Mouse (Mus musculus) embryonic facial prominence, embryonic 10.5 days (tissue): Measurements from ENCODE around the gene Naa38. TPM values are rescaled to one million over a fixed set of nuclear protein-coding genes. Genes with fewer than 3 reads are reported as not detected.

ENCODE experiments used
- DNase-seq: peaks from one replicate; pipeline ENCODE4 v3.0.0-alpha.2; 2017; ENCODE audit warnings: low spot score
- H3K27ac ChIP-seq: fragments of 300-500 bp; sonication (generic); replicated peaks from 2 replicates; pipeline ENCODE4 v1.5.1; 2016; ENCODE audit warnings: mild to moderate bottlenecking
- H3K27me3 ChIP-seq: fragments of 300-500 bp; sonication (generic); replicated peaks from 2 replicates; pipeline ENCODE4 v1.6.1; 2016; ENCODE audit warnings: low read depth, mild to moderate bottlenecking; ENCODE audit not compliant: poor library complexity, severe bottlenecking
- H3K36me3 ChIP-seq: fragments of 300-500 bp; sonication (generic); replicated peaks from 2 replicates; pipeline ENCODE4 v1.6.1; 2016; ENCODE audit warnings: mild to moderate bottlenecking, moderate library complexity
- H3K4me1 ChIP-seq: fragments of 300-500 bp; sonication (generic); 2 replicates; pipeline ENCODE4 v1.6.1; 2016
- H3K4me3 ChIP-seq: fragments of 300-500 bp; sonication (generic); 2 replicates; pipeline ENCODE4 v1.5.1; 2016; ENCODE audit warnings: mild to moderate bottlenecking, moderate library complexity
- H3K9me3 ChIP-seq: fragments of 300-500 bp; sonication (generic); 2 replicates; pipeline ENCODE4 v1.6.1; 2016; ENCODE audit warnings: mild to moderate bottlenecking
- WGBS: fragments of 180-500 bp; shearing (Covaris S2); methylation state at CpG from one replicate; pipeline ENCODE4 v1.1.7; 2016; 5-methylcytosine and 5-hydroxymethylcytosine counted together
- polyA plus RNA-seq: library from polyadenylated mRNA; unstranded; fragments of >200 nt; fragmentation: Nextera tagmentation; extraction: Ambion mirVana; gene quantifications from 2 replicates; pipeline ENCODE4 v1.2.1, GENCODE M21; 2016

The Naa38 gene
- polyA plus RNA-seq, 1 experiment from 2014 or later = 137 TPM

DNA sequence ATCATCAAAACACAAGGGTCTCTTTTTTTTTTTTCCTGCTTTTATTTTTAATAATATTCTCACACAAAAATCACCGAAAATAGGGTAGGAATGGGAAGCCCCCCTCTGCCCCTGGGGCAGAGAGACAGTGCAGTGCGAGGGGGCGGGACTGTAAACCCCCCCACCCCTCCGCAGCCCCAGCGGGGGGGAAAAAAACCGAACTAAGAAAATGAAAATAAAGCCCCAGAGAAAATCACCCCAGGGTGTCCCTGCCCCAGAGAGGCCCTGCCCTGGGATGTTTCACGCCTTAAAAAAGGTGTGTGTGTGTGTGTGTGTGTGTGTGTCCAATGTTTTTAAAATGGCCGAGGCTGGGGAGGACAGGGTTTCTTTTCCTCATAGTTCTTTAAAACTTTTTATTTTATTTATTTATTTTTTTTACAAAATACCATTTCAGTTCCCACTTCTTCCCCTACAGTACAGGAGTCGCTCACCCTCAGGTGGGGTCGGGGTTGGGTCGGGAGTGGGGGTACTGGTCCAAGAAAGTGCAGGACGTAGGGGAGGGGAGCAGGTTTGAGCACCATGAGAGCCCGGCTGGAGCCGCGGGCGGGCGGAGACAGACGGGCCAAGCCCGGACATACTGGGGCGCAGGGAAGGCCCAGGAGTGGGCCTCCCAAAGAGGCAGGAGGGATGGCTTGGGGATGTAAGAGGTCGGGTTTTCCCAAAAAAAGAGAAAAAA, 3.4 kb downstream of the Naa38 start:
- H3K27ac ChIP-seq = peak overlapping the region; percentile 93
- H3K4me3 ChIP-seq = peak overlapping the region; percentile 71
- peaks cover 48% of the 10 kb centered on the region for H3K36me3 ChIP-seq
- WGBS = 12% methylated on average over 21 of the region's 21 CpGs
- peak; percentile 39 for DNase-seq
- peaks cover 62% of the 10 kb centered on the region for H3K4me1 ChIP-seq
- peaks cover 18% of the 10 kb centered on the region for H3K27me3 ChIP-seq
- no peaks in the 10 kb centered on the region for H3K9me3 ChIP-seq

GRCm38 (mm10) chr11:69399201-69400082, 4.2 kb downstream of the Naa38 start:
- no peaks in the 10 kb centered on the region for H3K9me3 ChIP-seq
- peaks cover 18% of the 10 kb centered on the region for H3K27me3 ChIP-seq
- H3K4me1 ChIP-seq = peaks cover 58% of the 10 kb centered on the region
- peak; percentile 63 for DNase-seq
- peak overlapping the region; percentile 67 for H3K27ac ChIP-seq
- WGBS = 14% methylated on average over 66 of the region's 66 CpGs
- H3K4me3 ChIP-seq = peak overlapping the region; percentile 71
- H3K36me3 ChIP-seq = peaks cover 56% of the 10 kb centered on the region

- Histone ChIP-seq H3K4me1 (peaks cover 57% of the 10 kb centered on the region), H3K4me3 (peak overlapping the region; percentile 37), H3K27ac (peak overlapping the region; percentile 67), H3K27me3 (peaks cover 18% of the 10 kb centered on the region), H3K9me3 (no peaks in the 10 kb centered on the region), H3K36me3 (peaks cover 64% of the 10 kb centered on the region)
- WGBS = 74% methylated on average over 25 of the region's 25 CpGs
- peak; percentile 11 for DNase-seq
These were observed 5.0 kb downstream of the Naa38 start for GRCm38 (mm10) chr11:69400083-69400850.

DNA sequence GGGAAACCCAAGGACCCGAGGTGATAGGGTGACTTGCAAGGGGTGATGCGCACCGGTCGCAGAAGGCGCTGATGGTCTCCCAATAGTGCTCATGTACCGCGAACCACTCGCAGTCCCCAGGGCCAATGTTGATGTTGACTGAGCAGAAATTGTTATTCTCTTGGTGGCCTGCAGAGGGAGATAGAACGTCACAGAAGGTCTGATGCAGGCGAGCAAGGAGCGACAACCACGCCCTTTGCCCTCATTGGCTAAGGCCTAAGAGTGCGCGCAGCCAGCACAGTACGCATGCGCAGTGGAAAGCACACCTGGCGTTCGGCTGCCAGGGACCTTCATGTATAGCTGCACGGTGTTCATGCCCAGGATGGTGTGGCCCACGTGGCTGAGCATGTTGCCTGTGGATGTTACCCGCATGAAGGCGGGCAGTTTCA, 5.9 kb downstream of the Naa38 start:
- H3K27me3 ChIP-seq = peaks cover 18% of the 10 kb centered on the region
- no peaks in the 10 kb centered on the region for H3K9me3 ChIP-seq
- H3K27ac ChIP-seq = no peak overlapping the region
- H3K4me1 ChIP-seq = peaks cover 54% of the 10 kb centered on the region
- 17% methylated on average over 22 of the region's 22 CpGs for WGBS
- H3K4me3 ChIP-seq = peak overlapping the region; percentile 37
- H3K36me3 ChIP-seq = peaks cover 74% of the 10 kb centered on the region
- peak; percentile 87 for DNase-seq

- DNase-seq = peak; percentile 8
- Histone ChIP-seq H3K27me3 (peaks cover 18% of the 10 kb centered on the region), H3K4me3 (no peak overlapping the region), H3K36me3 (peaks cover 82% of the 10 kb centered on the region), H3K9me3 (no peaks in the 10 kb centered on the region), H3K4me1 (peaks cover 47% of the 10 kb centered on the region), H3K27ac (no peak overlapping the region)
- 86% methylated on average over 12 of the region's 12 CpGs for WGBS
These were observed 6.7 kb downstream of the Naa38 start for GRCm38 (mm10) chr11:69401987-69402386.

- peaks cover 91% of the 10 kb centered on the region for H3K36me3 ChIP-seq
These were observed 8.7 kb downstream of the Naa38 start for GRCm38 (mm10) chr11:69403691-69404594.

DNA sequence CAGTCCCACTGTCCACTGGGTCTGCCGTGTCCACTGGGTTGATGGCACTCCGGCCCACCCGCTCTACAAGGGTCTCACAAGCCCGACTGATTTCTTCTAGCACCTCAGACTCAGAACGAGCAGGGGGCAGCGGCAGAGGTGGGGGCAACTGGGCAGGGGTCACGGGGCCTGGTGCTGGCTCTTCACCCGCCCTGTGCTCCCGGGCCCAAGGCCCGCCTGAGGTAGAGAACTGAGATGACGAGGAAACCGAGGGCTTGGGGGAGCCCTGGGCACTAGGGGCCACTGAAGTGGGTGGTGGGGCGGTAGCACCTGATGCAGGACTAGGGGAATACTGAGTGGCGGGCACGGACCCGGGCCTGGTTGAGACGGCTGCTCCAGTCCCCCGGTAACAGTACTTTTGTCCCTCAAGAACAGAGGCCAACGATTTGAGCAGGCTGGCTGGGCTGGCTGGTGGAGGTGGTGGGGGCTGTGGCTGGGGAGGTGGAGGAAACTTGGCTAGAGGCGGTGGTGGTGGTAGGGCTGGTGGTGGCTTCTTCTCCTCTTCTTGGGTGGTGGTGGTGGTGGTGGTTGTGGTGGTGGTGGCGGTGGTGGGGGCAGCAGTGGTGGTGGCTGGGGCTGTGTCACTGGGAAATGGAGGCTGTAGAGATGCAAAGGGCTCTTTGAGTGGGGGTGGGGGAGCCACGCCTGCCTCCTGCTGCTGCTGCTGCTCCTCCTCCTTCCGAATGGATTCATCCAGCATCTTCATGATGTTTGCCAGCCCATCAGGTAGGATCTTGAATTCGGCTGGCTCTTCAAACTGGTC, 9.5 kb downstream of the Naa38 start:
- H3K4me1 ChIP-seq = peaks cover 43% of the 10 kb centered on the region
- no peak overlapping the region for H3K27ac ChIP-seq
- H3K36me3 ChIP-seq = peaks cover 85% of the 10 kb centered on the region

More at GRCm38 (mm10) chr11:69403691-69404594, 8.7 kb downstream of the Naa38 start:
- 90% methylated on average over 38 of the region's 38 CpGs for WGBS
- Histone ChIP-seq H3K4me3 (peak overlapping the region; percentile 17), H3K27me3 (peaks cover 18% of the 10 kb centered on the region), H3K27ac (no peak overlapping the region), H3K4me1 (peaks cover 44% of the 10 kb centered on the region), H3K9me3 (no peaks in the 10 kb centered on the region)
- peak; percentile 11 for DNase-seq

GRCm38 (mm10) chr11:69405397-69406200, 10.3 kb downstream of the Naa38 start:
- peak; percentile 7 for DNase-seq
- Histone ChIP-seq H3K4me1 (peaks cover 43% of the 10 kb centered on the region), H3K36me3 (peaks cover 77% of the 10 kb centered on the region)

More for the DNA sequence above, 9.5 kb downstream of the Naa38 start:
- peaks cover 14% of the 10 kb centered on the region for H3K27me3 ChIP-seq
- peak; percentile 9 for DNase-seq
- no peaks in the 10 kb centered on the region for H3K9me3 ChIP-seq
- WGBS = 92% methylated on average over 24 of the region's 24 CpGs
- H3K4me3 ChIP-seq = peak overlapping the region; percentile 17

GRCm38 (mm10) chr11:69406282-69406681, 11.0 kb downstream of the Naa38 start:
- peak; percentile 10 for DNase-seq
- no peaks in the 10 kb centered on the region for H3K27me3 ChIP-seq
- H3K4me1 ChIP-seq = peaks cover 40% of the 10 kb centered on the region
- peak overlapping the region; percentile 9; the same call in 1 of the 2 replicates for H3K4me3 ChIP-seq
- H3K9me3 ChIP-seq = no peaks in the 10 kb centered on the region
- H3K27ac ChIP-seq = no peak overlapping the region
- H3K36me3 ChIP-seq = peaks cover 70% of the 10 kb centered on the region
- 83% methylated on average over 19 of the region's 19 CpGs for WGBS

More at GRCm38 (mm10) chr11:69405397-69406200, 10.3 kb downstream of the Naa38 start:
- H3K9me3 ChIP-seq = no peaks in the 10 kb centered on the region
- WGBS = 90% methylated on average over 24 of the region's 24 CpGs
- H3K27ac ChIP-seq = no peak overlapping the region
- H3K4me3 ChIP-seq = peak overlapping the region; percentile 17; the same call in 1 of the 2 replicates
- H3K27me3 ChIP-seq = peaks cover 6% of the 10 kb centered on the region
